Mouse (Mus musculus) liver, embryonic 14.5 days (tissue): Measurements from ENCODE around the gene Acsl5. TPM values are rescaled to one million over a fixed set of nuclear protein-coding genes. Genes with fewer than 3 reads are reported as not detected.

Source experiments
- ATAC-seq: fragments of 200-750 bp; cut with Nextera tagmentation; 2 replicates; pipeline ENCODE4 v1.8.0; 2017; ENCODE audit warnings: moderate number of reproducible peaks, mild to moderate bottlenecking, moderate library complexity; ENCODE audit not compliant: insufficient read depth
- DNase-seq, 3 experiments: peaks; one replicate each; pipeline ENCODE4 v3.0.0-alpha.2; 2012 to 2013; ENCODE audit warnings: low read depth in 3 of 3, low spot score in 3 of 3
- H3K27ac ChIP-seq: fragments of 300-500 bp; sonication (generic); 2 replicates; pipeline ENCODE4 v1.5.1; 2014; ENCODE audit warnings: moderate library complexity, mild to moderate bottlenecking, control low read depth, inconsistent platforms
- H3K27me3 ChIP-seq: fragments of 300-500 bp; sonication (generic); 2 replicates; pipeline ENCODE4 v1.6.1; 2014; ENCODE audit warnings: mild to moderate bottlenecking, low read length, moderate library complexity; ENCODE audit not compliant: control insufficient read depth, insufficient read depth
- H3K36me3 ChIP-seq: fragments of 300-500 bp; sonication (generic); replicated peaks from 2 replicates; pipeline ENCODE4 v1.6.1; 2014; ENCODE audit warnings: low read depth; ENCODE audit not compliant: control insufficient read depth, insufficient read depth
- H3K4me1 ChIP-seq, 2 experiments: fragments of 200-500 bp in 1 of 2; fragments of 300-500 bp in 1 of 2; sonication (generic) in 1 of 2; replicated peaks; 2 replicates each; pipeline ENCODE4 v1.6.1; 2012 to 2014; ENCODE audit warnings: antibody characterized with exemption in 1 of 2, inconsistent platforms in 1 of 2, low read length in 1 of 2; ENCODE audit not compliant: control insufficient read depth in 2 of 2, insufficient read depth in 2 of 2
- H3K4me2 ChIP-seq: fragments of 300-500 bp; sonication (generic); 2 replicates; pipeline ENCODE4 v1.6.1; 2014; ENCODE audit warnings: low read depth, mild to moderate bottlenecking, control low read depth, moderate library complexity
- H3K4me3 ChIP-seq, 2 experiments: fragments of 200-500 bp in 1 of 2; fragments of 300-500 bp in 1 of 2; sonication (generic) in 1 of 2; 2 replicates each; pipeline ENCODE4 v1.5.1; 2012 to 2014; ENCODE audit warnings: low read depth in 2 of 2, low read length in 2 of 2, mild to moderate bottlenecking in 2 of 2, control low read depth in 1 of 2, inconsistent platforms in 1 of 2, moderate library complexity in 1 of 2; ENCODE audit not compliant: insufficient read depth in 1 of 2
- H3K9ac ChIP-seq: fragments of 300-500 bp; sonication (generic); replicated peaks from 2 replicates; pipeline ENCODE4 v1.6.1; 2014; ENCODE audit warnings: mild to moderate bottlenecking, control low read depth, moderate library complexity
- H3K9me3 ChIP-seq: fragments of 300-500 bp; sonication (generic); 2 replicates; pipeline ENCODE4 v1.6.1; 2016; ENCODE audit warnings: low read length, mixed read lengths; ENCODE audit not compliant: control insufficient read depth
- CTCF ChIP-seq: IDR thresholded peaks from 2 replicates; pipeline ENCODE4 v1.5.1; 2016; ENCODE audit warnings: antibody characterized with exemption, low read depth, control low read depth
- EP300 ChIP-seq: IDR thresholded peaks from 2 replicates; pipeline ENCODE4 v1.6.1; 2016; ENCODE audit warnings: antibody characterized with exemption, low read depth
- WGBS: fragments of 180-500 bp; shearing (Covaris S2); extraction: QIAGEN DNeasy Blood & Tissue Kit; methylation state at CpG from one replicate; pipeline ENCODE4 v1.1.7; 2014; ENCODE audit not compliant: insufficient replicate concordance; 5-methylcytosine and 5-hydroxymethylcytosine counted together
- polyA plus RNA-seq, 2 experiments: library from polyadenylated mRNA; depleted of rRNA in 1 of 2; stranded (reverse) in 1 of 2; unstranded in 1 of 2; fragments of >200 nt; fragmentation: Nextera tagmentation in 1 of 2; extraction: Ambion mirVana in 1 of 2; gene quantifications; 2 replicates each; pipeline versions ENCODE4 v1.2.1 to v1.2.3; 2012 to 2014

The Acsl5 gene
- polyA plus RNA-seq, 2 experiments = 50.3 to 117 TPM

GRCm38 (mm10) chr19:55295556-55295955, 43.8 kb downstream of the Acsl5 start:
- DNase-seq (no peak), ATAC-seq (no peak)
- H3K9me3 ChIP-seq = no peaks in the 10 kb centered on the region

GRCm38 (mm10) chr19:55296301-55296700, 44.6 kb downstream of the Acsl5 start:
- peaks cover 9 to 18% of the 10 kb centered on the region in 2 experiments for H3K4me1 ChIP-seq
- no peak for TF ChIP-seq EP300
- TF ChIP-seq CTCF = no peak
- H3K36me3 ChIP-seq = peaks cover 61% of the 10 kb centered on the region
- DNase-seq = no peak
- no peak overlapping the region for H3K4me3 ChIP-seq
- H3K9ac ChIP-seq = no peak overlapping the region
- 82% methylated on average over 2 of the region's 2 CpGs for WGBS
- no peak overlapping the region for H3K4me2 ChIP-seq
- H3K27me3 ChIP-seq = no peaks in the 10 kb centered on the region
- H3K9me3 ChIP-seq = no peaks in the 10 kb centered on the region
- H3K27ac ChIP-seq = no peak overlapping the region; the same call in 1 of the 2 replicates
- no peak for ATAC-seq

More at GRCm38 (mm10) chr19:55295556-55295955, 43.8 kb downstream of the Acsl5 start:
- Histone ChIP-seq H3K27ac (peak overlapping the region; percentile 39; the same call in 1 of the 2 replicates), H3K27me3 (no peaks in the 10 kb centered on the region), H3K4me2 (peak overlapping the region; percentile 11; the same call in 1 of the 2 replicates), H3K9ac (peak overlapping the region; percentile 9; the same call in 1 of the 2 replicates), H3K4me3 (no peak overlapping the region), H3K4me1 (peaks cover 9 to 22% of the 10 kb centered on the region in 2 experiments), H3K36me3 (peaks cover 65% of the 10 kb centered on the region)
- no peak for TF ChIP-seq CTCF
- TF ChIP-seq EP300 = no peak
- WGBS = 58% methylated on average over 3 of the region's 3 CpGs

GRCm38 (mm10) chr19:55297489-55297888, 45.8 kb downstream of the Acsl5 start:
- no peak overlapping the region for H3K4me2 ChIP-seq
- 72% methylated on average over 2 of the region's 2 CpGs for WGBS
- no peaks in the 10 kb centered on the region for H3K27me3 ChIP-seq
- no peaks in the 10 kb centered on the region for H3K9me3 ChIP-seq
- ATAC-seq (no peak), DNase-seq (no peak)
- H3K27ac ChIP-seq = no peak overlapping the region
- peaks cover 9 to 18% of the 10 kb centered on the region in 2 experiments for H3K4me1 ChIP-seq
- H3K36me3 ChIP-seq = peaks cover 62% of the 10 kb centered on the region
- TF ChIP-seq EP300 = no peak
- no peak for TF ChIP-seq CTCF
- no peak overlapping the region for H3K9ac ChIP-seq
- H3K4me3 ChIP-seq = no peak overlapping the region

GRCm38 (mm10) chr19:55297961-55298360, 46.2 kb downstream of the Acsl5 start:
- Histone ChIP-seq H3K9ac (no peak overlapping the region), H3K9me3 (no peaks in the 10 kb centered on the region), H3K27me3 (no peaks in the 10 kb centered on the region), H3K4me3 (no peak overlapping the region), H3K4me2 (no peak overlapping the region), H3K4me1 (peaks cover 9 to 18% of the 10 kb centered on the region in 2 experiments), H3K36me3 (peaks cover 67% of the 10 kb centered on the region), H3K27ac (no peak overlapping the region)
- 77% methylated on average over 5 of the region's 5 CpGs for WGBS
- no peak for DNase-seq
- ATAC-seq = no peak
- no peak for TF ChIP-seq EP300
- TF ChIP-seq CTCF = no peak

- no peak overlapping the region for H3K4me3 ChIP-seq
- no peak for TF ChIP-seq CTCF
- no peak for TF ChIP-seq EP300
- peaks cover 9 to 17% of the 10 kb centered on the region in 2 experiments for H3K4me1 ChIP-seq
- H3K36me3 ChIP-seq = peaks cover 65% of the 10 kb centered on the region
- no peak overlapping the region for H3K9ac ChIP-seq
- WGBS = 81% methylated on average over 1 of the region's 1 CpGs
- no peaks in the 10 kb centered on the region for H3K27me3 ChIP-seq
- ATAC-seq = no peak
- H3K27ac ChIP-seq = no peak overlapping the region
- DNase-seq = no peak
- no peaks in the 10 kb centered on the region for H3K9me3 ChIP-seq
- H3K4me2 ChIP-seq = no peak overlapping the region
Observed at GRCm38 (mm10) chr19:55299378-55299777, 47.6 kb downstream of the Acsl5 start.
